Mouse (Mus musculus): ENCODE results near the gene Ctdspl. TPM values are rescaled to one million over a fixed set of nuclear protein-coding genes. Genes with fewer than 3 reads are reported as not detected.

Ctdspl gene
- polyA plus RNA-seq, 1 experiment: 8.1 TPM

GRCm38 (mm10) chr9:119086451-119086850, 160.2 kb downstream of the Ctdspl start:
- Histone ChIP-seq H3K36me3 (ENCODE audit: control insufficient read depth, insufficient read depth, low read length) (no peaks in the 10 kb centered on the region), H3K27ac (ENCODE audit: control insufficient read depth, insufficient read depth, low read depth, low read length) (no peak overlapping the region), H3K4me1 (ENCODE audit: control insufficient read depth, insufficient read depth, low read length) (peaks cover 11% of the 10 kb centered on the region), H3K27me3 (ENCODE audit: control insufficient read depth, insufficient read depth, low read length) (no peaks in the 10 kb centered on the region; the same call in 1 of the 2 replicates), H3K4me3 (ENCODE audit: control insufficient read depth, low read depth, low read length) (peak overlapping the region; percentile 91)
- TF ChIP-seq CTCF (IDR thresholded peaks at IDR 0.05; ENCODE audit: control insufficient read depth, insufficient read depth, insufficient replicate concordance, low read depth, low read length) (no peak), POLR2A (IDR thresholded peaks at IDR 0.05; ENCODE audit: control insufficient read depth, low read depth, low read length) (no peak)

GRCm38 (mm10) chr9:119087309-119087708, 161.1 kb downstream of the Ctdspl start:
- TF ChIP-seq POLR2A (IDR thresholded peaks at IDR 0.05; ENCODE audit: control insufficient read depth, low read depth, low read length) (peak; percentile 49; the same call in 1 of the 2 replicates), CTCF (IDR thresholded peaks at IDR 0.05; ENCODE audit: control insufficient read depth, insufficient read depth, insufficient replicate concordance, low read depth, low read length) (no peak)
- no peaks in the 10 kb centered on the region; the same call in 1 of the 2 replicates for H3K27me3 ChIP-seq (ENCODE audit: control insufficient read depth, insufficient read depth, low read length)
- H3K4me3 ChIP-seq (ENCODE audit: control insufficient read depth, low read depth, low read length): peak overlapping the region; percentile 91
- peaks cover 12% of the 10 kb centered on the region for H3K4me1 ChIP-seq (ENCODE audit: control insufficient read depth, insufficient read depth, low read length)
- no peaks in the 10 kb centered on the region for H3K36me3 ChIP-seq (ENCODE audit: control insufficient read depth, insufficient read depth, low read length)
- H3K27ac ChIP-seq (ENCODE audit: control insufficient read depth, insufficient read depth, low read depth, low read length): no peak overlapping the region

- peak overlapping the region; percentile 91 for H3K4me3 ChIP-seq (ENCODE audit: control insufficient read depth, low read depth, low read length)
- peaks cover 15% of the 10 kb centered on the region for H3K4me1 ChIP-seq (ENCODE audit: control insufficient read depth, insufficient read depth, low read length)
- peak overlapping the region; percentile 85 for H3K27ac ChIP-seq (ENCODE audit: control insufficient read depth, insufficient read depth, low read depth, low read length)
- no peaks in the 10 kb centered on the region for H3K36me3 ChIP-seq (ENCODE audit: control insufficient read depth, insufficient read depth, low read length)
- peak; percentile 41; the same call in 1 of the 2 replicates for TF ChIP-seq POLR2A (IDR thresholded peaks at IDR 0.05; ENCODE audit: control insufficient read depth, low read depth, low read length)
- peak; percentile 8; the same call in 1 of the 2 replicates for TF ChIP-seq CTCF (IDR thresholded peaks at IDR 0.05; ENCODE audit: control insufficient read depth, insufficient read depth, insufficient replicate concordance, low read depth, low read length)
- no peaks in the 10 kb centered on the region; the same call in 1 of the 2 replicates for H3K27me3 ChIP-seq (ENCODE audit: control insufficient read depth, insufficient read depth, low read length)
Observed at GRCm38 (mm10) chr9:119088148-119088801, 162.0 kb downstream of the Ctdspl start.

- H3K27ac ChIP-seq (ENCODE audit: control insufficient read depth, insufficient read depth, low read depth, low read length): peak overlapping the region; percentile 14; the same call in 1 of the 2 replicates
- no peak for TF ChIP-seq POLR2A (IDR thresholded peaks at IDR 0.05; ENCODE audit: control insufficient read depth, low read depth, low read length)
- no peak for TF ChIP-seq CTCF (IDR thresholded peaks at IDR 0.05; ENCODE audit: control insufficient read depth, insufficient read depth, insufficient replicate concordance, low read depth, low read length)
- H3K4me1 ChIP-seq (ENCODE audit: control insufficient read depth, insufficient read depth, low read length): peaks cover 15% of the 10 kb centered on the region
- H3K27me3 ChIP-seq (ENCODE audit: control insufficient read depth, insufficient read depth, low read length): no peaks in the 10 kb centered on the region; the same call in 1 of the 2 replicates
- peak overlapping the region; percentile 12 for H3K4me3 ChIP-seq (ENCODE audit: control insufficient read depth, low read depth, low read length)
- H3K36me3 ChIP-seq (ENCODE audit: control insufficient read depth, insufficient read depth, low read length): no peaks in the 10 kb centered on the region
Observed at GRCm38 (mm10) chr9:119089437-119089836, 163.2 kb downstream of the Ctdspl start.

- Histone ChIP-seq H3K4me3 (ENCODE audit: control insufficient read depth, low read depth, low read length) (no peak overlapping the region), H3K4me1 (ENCODE audit: control insufficient read depth, insufficient read depth, low read length) (peaks cover 15% of the 10 kb centered on the region), H3K27me3 (ENCODE audit: control insufficient read depth, insufficient read depth, low read length) (no peaks in the 10 kb centered on the region; the same call in 1 of the 2 replicates), H3K27ac (ENCODE audit: control insufficient read depth, insufficient read depth, low read depth, low read length) (no peak overlapping the region), H3K36me3 (ENCODE audit: control insufficient read depth, insufficient read depth, low read length) (no peaks in the 10 kb centered on the region)
- TF ChIP-seq CTCF (IDR thresholded peaks at IDR 0.05; ENCODE audit: control insufficient read depth, insufficient read depth, insufficient replicate concordance, low read depth, low read length): no peak
- TF ChIP-seq POLR2A (IDR thresholded peaks at IDR 0.05; ENCODE audit: control insufficient read depth, low read depth, low read length): no peak
Observed at GRCm38 (mm10) chr9:119090462-119090861, 164.2 kb downstream of the Ctdspl start.

GRCm38 (mm10) chr9:119091581-119092310, 165.5 kb downstream of the Ctdspl start:
- Histone ChIP-seq H3K4me3 (ENCODE audit: control insufficient read depth, low read depth, low read length) (no peak overlapping the region), H3K27me3 (ENCODE audit: control insufficient read depth, insufficient read depth, low read length) (no peaks in the 10 kb centered on the region; the same call in 1 of the 2 replicates)

More at GRCm38 (mm10) chr9:119091581-119092310, 165.5 kb downstream of the Ctdspl start:
- Histone ChIP-seq H3K36me3 (ENCODE audit: control insufficient read depth, insufficient read depth, low read length) (no peaks in the 10 kb centered on the region), H3K4me1 (ENCODE audit: control insufficient read depth, insufficient read depth, low read length) (peaks cover 15% of the 10 kb centered on the region), H3K27ac (ENCODE audit: control insufficient read depth, insufficient read depth, low read depth, low read length) (no peak overlapping the region)
- TF ChIP-seq CTCF (IDR thresholded peaks at IDR 0.05; ENCODE audit: control insufficient read depth, insufficient read depth, insufficient replicate concordance, low read depth, low read length) (no peak), POLR2A (IDR thresholded peaks at IDR 0.05; ENCODE audit: control insufficient read depth, low read depth, low read length) (no peak)

All from testis, adult 2 months (tissue).